Mouse (Mus musculus) CH12.LX (cell line): ENCODE data around the gene Dab1. TPM values are rescaled to one million over a fixed set of nuclear protein-coding genes. Genes with fewer than 3 reads are reported as not detected.

Experiments
- DNase-seq: peaks from one replicate; pipeline ENCODE4 v3.0.0-alpha.2; 2013; ENCODE audit errors: extremely low read depth
- H3K27ac ChIP-seq: 2 replicates; pipeline ENCODE4 v1.5.1; 2012; ENCODE audit warnings: low read depth, mild to moderate bottlenecking, control low read depth, moderate library complexity; ENCODE audit not compliant: insufficient read depth
- H3K27me3 ChIP-seq: replicated peaks from 2 replicates; pipeline ENCODE3; 2012; ENCODE audit warnings: inconsistent platforms
- H3K36me3 ChIP-seq, 2 experiments: replicated peaks in 1 of 2; 2 replicates each; pipeline versions ENCODE3 to v1.6.1; 2012; ENCODE audit warnings: inconsistent platforms in 1 of 2, low read length in 1 of 2, mild to moderate bottlenecking in 1 of 2, mixed read lengths in 1 of 2, moderate library complexity in 1 of 2; ENCODE audit not compliant: control insufficient read depth in 1 of 2, insufficient read depth in 1 of 2
- H3K4me1 ChIP-seq, 2 experiments: 2 replicates each; pipeline ENCODE4 v1.6.1; 2012; ENCODE audit warnings: inconsistent platforms in 1 of 2, moderate library complexity in 1 of 2; ENCODE audit not compliant: insufficient read depth in 2 of 2, control insufficient read depth in 1 of 2
- H3K4me2 ChIP-seq: 2 replicates; pipeline ENCODE4 v1.6.1; 2012; ENCODE audit warnings: low read depth, mild to moderate bottlenecking, control low read depth; ENCODE audit not compliant: poor library complexity, insufficient read depth, severe bottlenecking
- H3K4me3 ChIP-seq, 3 experiments: fragments of 150-350 bp in 1 of 3; sonication (generic) in 1 of 3; replicated peaks in 1 of 3; 2 replicates each; pipeline versions ENCODE3 to v1.5.1; 2011 to 2012; ENCODE audit warnings: low read depth in 2 of 3, low read length in 2 of 3, mild to moderate bottlenecking in 2 of 3, moderate library complexity in 2 of 3, control low read depth in 1 of 3, improper control_type of control experiment in 1 of 3, inconsistent platforms in 1 of 3, mixed read lengths in 1 of 3; ENCODE audit not compliant: poor library complexity in 1 of 3
- H3K79me2 ChIP-seq: replicated peaks from 2 replicates; pipeline ENCODE4 v1.6.1; 2012; ENCODE audit warnings: mild to moderate bottlenecking, moderate library complexity; ENCODE audit not compliant: control insufficient read depth, poor library complexity, insufficient read depth, severe bottlenecking; ENCODE audit errors: extremely low read depth
- H3K9ac ChIP-seq: 2 replicates; pipeline ENCODE4 v1.6.1; 2012; ENCODE audit warnings: low read depth, mild to moderate bottlenecking, control low read depth, moderate library complexity; ENCODE audit not compliant: insufficient read depth
- H3K9me3 ChIP-seq: replicated peaks from 2 replicates; pipeline ENCODE3; 2012; ENCODE audit warnings: low read length, inconsistent platforms, mixed read lengths
- BHLHE40 ChIP-seq: IDR thresholded peaks from 2 replicates; pipeline ENCODE4 v1.6.1; 2011; ENCODE audit warnings: mild to moderate bottlenecking, low read depth, low read length, improper control_type of control experiment
- CHD1 ChIP-seq: IDR thresholded peaks from 2 replicates; pipeline ENCODE4 v1.6.1; 2012; ENCODE audit warnings: low read depth, low read length, improper control_type of control experiment, inconsistent platforms
- CHD2 ChIP-seq: IDR thresholded peaks from 2 replicates; pipeline ENCODE4 v1.6.1; 2011; ENCODE audit warnings: low read length, improper control_type of control experiment
- CTCF ChIP-seq, 2 experiments: IDR thresholded peaks in 1 of 2; conservative IDR thresholded peaks in 1 of 2; 2 replicates each; pipeline ENCODE4 v1.5.1; 2011 to 2012; ENCODE audit warnings: low read depth in 2 of 2, low read length in 2 of 2, improper control_type of control experiment in 1 of 2, inconsistent platforms in 1 of 2, mild to moderate bottlenecking in 1 of 2, moderate library complexity in 1 of 2
- EP300 ChIP-seq: IDR thresholded peaks from 2 replicates; pipeline ENCODE4 v1.6.1; 2011; ENCODE audit warnings: low read length, improper control_type of control experiment
- GABPA ChIP-seq: IDR thresholded peaks from 2 replicates; pipeline ENCODE4 v1.6.1; 2012; ENCODE audit warnings: low read depth, low read length, improper control_type of control experiment, inconsistent platforms; ENCODE audit not compliant: insufficient replicate concordance
- HCFC1 ChIP-seq: IDR thresholded peaks from 2 replicates; pipeline ENCODE4 v1.6.1; 2012; ENCODE audit warnings: low read depth, mild to moderate bottlenecking, inconsistent platforms, low read length, improper control_type of control experiment
- IRF4 ChIP-seq: IDR thresholded peaks from 2 replicates; pipeline ENCODE4 v1.6.1; 2014; ENCODE audit warnings: low read depth, mild to moderate bottlenecking, inconsistent platforms, low read length, improper control_type of control experiment
- JUN ChIP-seq: IDR thresholded peaks from 2 replicates; pipeline ENCODE4 v1.6.1; 2011; ENCODE audit warnings: low read depth, mild to moderate bottlenecking, low read length, improper control_type of control experiment, moderate library complexity; ENCODE audit not compliant: insufficient read depth
- JUND ChIP-seq: conservative IDR thresholded peaks from 2 replicates; pipeline ENCODE4 v1.6.1; 2011; ENCODE audit warnings: low read depth, low read length, improper control_type of control experiment
- MAX ChIP-seq: IDR thresholded peaks from 2 replicates; pipeline ENCODE4 v1.6.1; 2011; ENCODE audit warnings: low read length, improper control_type of control experiment
- MAZ ChIP-seq: IDR thresholded peaks from 2 replicates; pipeline ENCODE4 v1.6.1; 2012; ENCODE audit warnings: low read depth, mild to moderate bottlenecking, inconsistent platforms, low read length, improper control_type of control experiment, moderate library complexity
- MEF2A ChIP-seq: IDR thresholded peaks from 2 replicates; pipeline ENCODE4 v1.6.1; 2014; ENCODE audit warnings: low read depth, mild to moderate bottlenecking, inconsistent platforms, low read length, improper control_type of control experiment, borderline replicate concordance
- MXI1 ChIP-seq: IDR thresholded peaks from 2 replicates; pipeline ENCODE4 v1.6.1; 2011; ENCODE audit warnings: mild to moderate bottlenecking, low read depth, low read length, improper control_type of control experiment
- NELFE ChIP-seq: IDR thresholded peaks from 2 replicates; pipeline ENCODE4 v1.6.1; 2011; ENCODE audit warnings: low read depth, low read length, improper control_type of control experiment
- NRF1 ChIP-seq: IDR thresholded peaks from 2 replicates; pipeline ENCODE4 v1.6.1; 2014; ENCODE audit warnings: low read depth, mild to moderate bottlenecking, inconsistent platforms, low read length, improper control_type of control experiment, moderate library complexity
- PAX5 ChIP-seq: IDR thresholded peaks from 2 replicates; pipeline ENCODE4 v1.6.1; 2012; ENCODE audit warnings: low read length, inconsistent platforms, mixed read lengths
- RAD21 ChIP-seq: IDR thresholded peaks from 2 replicates; pipeline ENCODE4 v1.6.1; 2011; ENCODE audit warnings: low read depth, mild to moderate bottlenecking, low read length, improper control_type of control experiment, moderate library complexity
- RCOR1 ChIP-seq: conservative IDR thresholded peaks from 2 replicates; pipeline ENCODE4 v1.6.1; 2012; ENCODE audit warnings: low read depth, mild to moderate bottlenecking, inconsistent platforms, low read length, improper control_type of control experiment
- SIN3A ChIP-seq: IDR thresholded peaks from 2 replicates; pipeline ENCODE4 v1.6.1; 2012; ENCODE audit warnings: low read length, improper control_type of control experiment, inconsistent platforms
- SMC3 ChIP-seq: IDR thresholded peaks from 2 replicates; pipeline ENCODE4 v1.6.1; 2011; ENCODE audit warnings: low read depth, low read length, improper control_type of control experiment
- TCF12 ChIP-seq: IDR thresholded peaks from 2 replicates; pipeline ENCODE4 v1.6.1; 2014; ENCODE audit warnings: low read depth, mild to moderate bottlenecking, inconsistent platforms, low read length, improper control_type of control experiment
- USF1 ChIP-seq: IDR thresholded peaks from 2 replicates; pipeline ENCODE4 v1.6.1; 2014; ENCODE audit warnings: low read depth, mild to moderate bottlenecking, inconsistent platforms, low read length, improper control_type of control experiment
- ZC3H11A ChIP-seq: IDR thresholded peaks from 2 replicates; pipeline ENCODE4 v1.6.1; 2012; ENCODE audit warnings: low read depth, mild to moderate bottlenecking, inconsistent platforms, low read length, improper control_type of control experiment
- ZNF384 ChIP-seq: IDR thresholded peaks from 2 replicates; pipeline ENCODE4 v1.6.1; 2012; ENCODE audit warnings: low read depth, low read length, improper control_type of control experiment, inconsistent platforms
- dilution Hi-C: fragments of 300-500 bp; cut with MboI; formaldehyde crosslinking; loops from 2 replicates; pipeline ENCODE4 v1.14.3; 2020; ENCODE audit warnings: low sequenced_read_pairs; ENCODE audit not compliant: extremely low pct_unique_long_range_greater_than_20kb, extremely low pct_ligation_motif_present
- in situ Hi-C: fragments of 300-500 bp; cut with MboI; formaldehyde crosslinking; loops from 3 replicates; pipeline ENCODE4 v1.14.3; 2019; ENCODE audit warnings: low sequenced_read_pairs, low pct_ligation_motif_present, low pct_unique_long_range_greater_than_20kb, mixed read lengths
- polyA plus RNA-seq: library from polyadenylated mRNA; unstranded; fragments of >175 nt; gene quantifications from 2 replicates; pipeline ENCODE4 v1.2.1, GENCODE M21; 2012; ENCODE audit warnings: low read depth; ENCODE audit not compliant: insufficient read length
- total RNA-seq, 2 experiments: library from RNA; depleted of rRNA; stranded (reverse); fragments of 300-350 nt in 1 of 2; fragments of >200 nt in 1 of 2; gene quantifications; 2 replicates each; pipeline ENCODE4 v1.2.3; 2012 to 2014

Dab1 gene
- total and polyA plus RNA-seq, 3 experiments, result not detected

- H3K4me3 ChIP-seq, result no peak overlapping the region
- TF ChIP-seq MXI1 (no peak), SMC3 (no peak), HCFC1 (no peak), EP300 (no peak), NRF1 (no peak), TCF12 (no peak), USF1 (no peak), SIN3A (no peak), ZC3H11A (no peak), GABPA (no peak), PAX5 (no peak), ZNF384 (no peak)
- dilution Hi-C loops (no loop called here), in situ Hi-C loops (no loop called here)
- no peaks in the 10 kb centered on the region for H3K36me3 ChIP-seq
- peaks cover 82% of the 10 kb centered on the region for H3K9me3 ChIP-seq
- H3K27ac ChIP-seq, result no peak overlapping the region
- H3K79me2 ChIP-seq, result no peaks in the 10 kb centered on the region
- H3K27me3 ChIP-seq, result no peaks in the 10 kb centered on the region
- no peak overlapping the region for H3K4me2 ChIP-seq
- no peak for DNase-seq
- no peak overlapping the region for H3K9ac ChIP-seq
- no peaks in the 10 kb centered on the region for H3K4me1 ChIP-seq
These were observed 800 bp downstream of the Dab1 start for GRCm38 (mm10) chr4:103619946-103620371.

DNA sequence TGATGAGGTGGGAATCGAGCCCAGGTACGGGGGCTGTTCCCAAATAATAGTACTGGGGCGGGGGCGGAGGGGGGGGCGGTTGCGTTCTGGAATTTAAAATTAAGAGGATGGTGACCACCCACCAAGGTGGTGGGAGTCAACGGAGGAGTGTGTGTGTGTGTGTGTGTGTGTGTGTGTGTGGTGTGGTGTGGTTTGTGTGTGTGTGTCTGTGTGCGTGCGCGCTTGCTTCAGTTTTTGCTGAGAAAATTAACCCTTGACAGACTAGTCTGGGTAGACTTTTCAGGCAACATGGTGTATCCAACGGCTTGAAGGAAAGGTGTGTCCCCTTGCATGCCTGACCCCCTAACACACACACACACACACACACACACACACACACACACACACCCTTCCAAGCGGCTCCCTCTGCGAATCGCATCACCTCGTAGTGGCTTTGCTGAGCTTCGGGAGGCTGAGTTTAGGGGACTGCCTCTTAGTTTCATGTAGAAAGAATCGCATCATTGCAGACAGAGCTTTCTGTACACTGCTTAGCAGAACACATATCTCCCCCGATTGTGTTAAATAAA lies 1.5 kb downstream of the Dab1 start:
- Histone ChIP-seq H3K36me3 (no peaks in the 10 kb centered on the region), H3K27me3 (no peaks in the 10 kb centered on the region), H3K4me3 (no peak overlapping the region), H3K79me2 (no peaks in the 10 kb centered on the region), H3K4me1 (no peaks in the 10 kb centered on the region), H3K4me2 (no peak overlapping the region), H3K27ac (no peak overlapping the region), H3K9ac (no peak overlapping the region), H3K9me3 (peaks cover 80% of the 10 kb centered on the region)
- dilution Hi-C loops, result no loop called here
- TF ChIP-seq NELFE, result no peak
- TF ChIP-seq JUND, result no peak
- TF ChIP-seq CTCF (conservative IDR thresholded peaks at IDR 0.05 in 1 of 2, IDR thresholded peaks at IDR 0.05 in 1 of 2; ENCODE audit: low read depth in 2 of 2, low read length in 2 of 2), result no peak
- no peak for TF ChIP-seq MAZ
- no peak for TF ChIP-seq MEF2A
- no peak for TF ChIP-seq CHD1
- no peak for TF ChIP-seq GABPA
- TF ChIP-seq RAD21, result no peak
- no peak for TF ChIP-seq MAX
- TF ChIP-seq JUN, result no peak
- no peak for TF ChIP-seq CHD2
- no peak for TF ChIP-seq IRF4
- TF ChIP-seq RCOR1, result no peak
- TF ChIP-seq USF1, result no peak
- no peak for TF ChIP-seq BHLHE40
- no peak for DNase-seq
- in situ Hi-C loops, result no loop called here
